Mouse (Mus musculus) CH12F3 (cell line): Measurements from ENCODE around the gene Olfr157.
"Not testable (repeated sequence)": the region's sequence is repeated elsewhere in the genome, so short reads cannot be mapped to it uniquely, and the experiment has no call there.

ENCODE experiments used
- in situ Hi-C: fragments of 300-500 bp; cut with MboI; formaldehyde crosslinking; loops from 2 replicates; pipeline ENCODE4 v1.14.3; 2020; ENCODE audit warnings: low sequenced_read_pairs

Gene Olfr157

DNA sequence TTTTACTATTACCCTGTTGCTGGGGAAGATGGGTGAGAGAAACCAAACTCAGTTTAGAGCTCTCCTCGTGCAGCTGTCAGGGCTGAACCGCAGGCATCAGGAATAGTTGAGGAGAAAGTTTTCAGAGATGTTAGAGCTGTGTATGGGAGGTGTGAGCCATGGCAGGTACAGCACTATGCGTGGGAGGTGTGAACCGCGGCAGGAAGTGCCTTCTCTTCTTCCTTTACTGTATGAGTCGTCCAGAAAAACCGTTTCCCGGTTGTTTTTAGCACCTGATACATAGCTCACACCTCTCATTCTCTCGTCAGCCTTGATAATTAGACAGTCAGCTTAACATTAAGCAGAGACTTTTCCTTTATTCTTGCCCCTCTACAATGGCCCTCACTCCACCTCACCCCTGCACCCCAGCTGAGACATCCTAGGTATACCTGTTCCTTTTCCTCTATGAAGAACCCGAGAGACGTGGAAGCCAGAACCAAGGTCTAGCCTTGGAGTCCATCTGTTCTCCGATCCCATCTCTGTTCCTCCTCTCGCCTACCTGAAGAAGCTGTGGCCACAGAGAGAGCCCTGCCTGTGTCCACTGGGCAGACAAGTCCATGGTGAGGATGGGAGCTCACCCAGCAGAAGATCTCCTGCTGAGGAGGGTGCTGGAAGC is 17.0 kb downstream of the Olfr157 start:
- in situ Hi-C loops: no loop called here

DNA sequence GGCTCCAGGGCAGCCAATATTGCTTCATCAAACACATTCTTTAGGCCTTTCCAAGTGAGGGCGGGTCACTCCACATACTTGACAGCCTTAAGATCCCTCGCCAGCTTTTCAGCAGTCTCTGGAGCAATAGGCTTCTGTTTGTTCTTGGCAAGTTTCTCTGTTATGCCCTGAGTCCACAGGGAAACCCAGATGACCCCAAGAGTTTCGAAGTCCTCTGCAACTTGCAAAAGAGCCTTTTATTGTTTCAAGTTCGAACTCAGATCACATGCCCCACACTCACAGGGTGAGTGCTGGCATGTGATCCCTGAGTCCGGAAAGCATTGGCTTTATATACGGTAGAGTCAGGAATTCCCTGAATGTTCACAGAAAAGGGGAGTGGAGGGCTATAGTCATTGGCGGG is 41.1 kb downstream of the Olfr157 start:
- in situ Hi-C loops: no loop called here

DNA sequence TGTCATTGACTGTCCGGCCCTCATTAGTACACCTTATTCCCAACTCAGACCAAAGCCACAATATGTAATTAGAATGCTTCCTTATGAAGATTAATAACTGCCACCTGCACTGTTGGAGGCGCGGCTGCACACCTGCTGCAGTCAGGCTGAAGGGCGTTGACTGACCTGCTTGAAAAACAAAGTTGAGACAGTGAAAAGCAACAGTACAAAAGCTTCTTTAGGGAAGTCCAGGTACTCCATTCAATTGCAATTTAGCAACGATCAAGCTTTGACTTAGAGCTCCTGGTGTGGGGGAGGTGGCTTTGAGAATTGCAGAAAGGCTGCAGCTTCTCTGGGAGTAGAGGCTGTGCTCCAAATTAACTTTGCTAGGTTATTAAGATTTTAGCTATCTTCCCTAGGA is 44.2 kb downstream of the Olfr157 start:
- in situ Hi-C loops: not testable (repeated sequence)

DNA sequence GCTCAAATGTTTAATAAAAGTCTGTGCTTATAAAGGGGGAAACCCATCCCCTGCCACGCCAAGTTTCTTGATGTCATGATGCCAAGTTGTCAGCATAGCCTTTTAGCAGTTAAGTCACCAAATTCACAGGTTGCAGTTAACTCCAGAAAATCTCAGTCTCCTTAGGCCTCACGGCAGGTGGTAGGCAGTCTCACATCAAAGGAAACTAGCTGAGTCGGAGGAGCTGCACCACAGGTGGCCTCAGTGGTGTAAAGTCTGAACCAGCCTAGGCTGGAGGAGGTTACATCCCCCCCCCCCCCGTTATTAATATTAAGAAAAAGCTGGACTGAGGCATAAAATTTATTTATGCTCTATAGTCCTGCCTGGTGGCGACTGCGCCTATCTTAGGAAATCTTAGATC is 44.7 kb downstream of the Olfr157 start:
- in situ Hi-C loops: no loop called here
